Mouse (Mus musculus) liver, postnatal 0 days (tissue): ENCODE results near the gene Cdk10.
"Not testable (repeated sequence)": the region's sequence is repeated elsewhere in the genome, so short reads cannot be mapped to it uniquely, and the experiment has no call there.

Source experiments
- CTCF ChIP-seq: sonication (generic); IDR thresholded peaks from 2 replicates; pipeline ENCODE4 v1.5.1; 2016; ENCODE audit warnings: antibody characterized with exemption, low read depth
- EP300 ChIP-seq: IDR thresholded peaks from 2 replicates; pipeline ENCODE4 v1.6.1; 2016; ENCODE audit warnings: antibody characterized with exemption, low read depth, mild to moderate bottlenecking

DNA sequence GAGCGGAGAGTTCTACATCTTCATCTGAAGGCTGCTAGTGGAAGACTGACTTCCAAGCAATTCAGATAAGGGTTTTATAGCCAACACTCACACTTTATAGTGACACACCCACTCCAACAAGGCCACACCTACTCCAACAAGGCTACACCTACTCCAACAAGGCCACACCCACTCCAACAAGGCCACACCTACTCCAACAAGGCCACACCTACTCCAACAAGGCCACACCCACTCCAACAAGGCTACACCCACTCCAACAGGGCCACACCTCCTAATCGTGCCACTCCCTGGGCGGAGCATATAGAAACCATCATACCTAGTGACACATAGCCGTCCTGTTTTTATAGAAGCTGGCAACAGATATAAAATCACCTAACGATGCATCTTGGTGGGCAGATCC is 27.6 kb upstream of the Cdk10 start:
- not testable (repeated sequence) for TF ChIP-seq CTCF, EP300
